ENCODE assay signal across 14 mouse cellular contexts in the genomic region with DNA sequence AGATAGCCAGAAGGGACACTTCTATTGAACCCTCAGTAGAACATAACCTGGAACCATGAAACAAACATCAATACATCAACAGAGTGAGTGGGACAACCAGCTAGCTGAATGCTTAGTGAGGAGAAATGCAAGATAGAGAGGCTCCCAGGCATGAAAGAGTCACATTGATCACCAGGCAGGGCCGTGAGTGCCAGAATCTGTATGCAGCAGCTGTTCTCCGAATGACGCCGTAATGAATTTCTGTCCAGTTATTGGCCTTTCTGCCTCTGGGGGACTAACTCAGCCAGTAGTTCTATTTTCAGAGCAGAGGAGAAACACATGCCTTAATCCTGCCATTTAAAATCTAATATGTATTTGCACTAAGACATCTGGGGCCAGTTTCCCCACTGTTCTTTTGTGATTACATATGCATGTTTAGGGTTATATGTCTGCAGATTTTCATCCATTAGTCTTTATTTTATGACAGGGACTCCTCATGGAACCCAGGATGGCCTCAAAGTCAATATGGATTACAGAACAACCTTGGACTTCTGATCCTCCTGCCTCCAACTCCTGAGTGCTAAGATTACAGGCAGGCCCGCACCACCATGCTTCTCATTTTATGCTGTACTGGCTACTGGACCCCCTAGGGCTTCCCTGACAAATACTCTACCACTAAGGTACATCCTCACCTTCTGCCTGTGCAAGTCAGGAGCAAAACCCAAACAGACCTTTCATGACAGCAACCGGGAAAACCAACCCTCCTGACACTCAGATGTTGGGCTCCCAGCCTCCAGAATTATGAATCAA. TPM values are rescaled to one million over a fixed set of nuclear protein-coding genes. Genes with fewer than 3 reads are reported as not detected.
A peak's percentile ranks its signal among the peaks of the same experiment; 100 is the strongest.
DNase-seq lines count a peak whose midpoint lies in the region; ATAC-seq and TF ChIP-seq lines count a peak whose summit lies in the region.
"Had no signal": no experiment of that assay in that cellular context is flagged by ENCODE, and none has a peak within 500 bp of the region (broad histone marks: within the 10 kb centered on the region; RNA-seq: fewer than 3 reads in every experiment).

No protein-coding gene starts in this region.

- ATAC-seq in embryonic facial prominence, embryonic 11.5 days (replicated peaks; ENCODE audit: insufficient number of reproducible peaks, low FRiP score, low TSS enrichment, low read depth): 0 out of 2 replicates have a peak, but pooled peaks have one; percentile 18
- 0 out of 2 replicates have a peak, but pooled peaks have one; percentile 21 for ATAC-seq in neural tube, embryonic 11.5 days (ENCODE audit: insufficient read depth, low FRiP score, low TSS enrichment)
- ATAC-seq in limb, embryonic 14.5 days (ENCODE audit: low FRiP score, low read depth): peak; percentile 57; the same call in 1 of the 2 replicates
- ATAC-seq in megakaryocyte, adult 5-6 weeks (ENCODE audit: poor library complexity, severe bottlenecking): no peak
- no peak for ATAC-seq in intestine, embryonic 16.5 days
- ATAC-seq: activated CD4-positive, CD25-positive, alpha-beta regulatory T cell, adult 4 months; inflammation-experienced regulatory T-cells, adult 6 months; lung, postnatal 0 days had no signal

- no peaks in the 10 kb centered on the region for H3K36me3 ChIP-seq in embryonic facial prominence, embryonic 11.5 days (replicated peaks; ENCODE audit: control insufficient read depth, insufficient read depth, low read depth, low read length)
- no peaks in the 10 kb centered on the region for H3K36me3 ChIP-seq in embryonic facial prominence, embryonic 10.5 days (replicated peaks)
- H3K36me3 ChIP-seq in neural tube, embryonic 11.5 days (ENCODE audit: control insufficient read depth, insufficient read depth, low read length): no peaks in the 10 kb centered on the region
- H3K36me3 ChIP-seq in limb, embryonic 14.5 days (ENCODE audit: control insufficient read depth, insufficient read depth, low read length): no peaks in the 10 kb centered on the region
- no peaks in the 10 kb centered on the region for H3K36me3 ChIP-seq in intestine, embryonic 16.5 days (ENCODE audit: control insufficient read depth, insufficient read depth, low read length)
- H3K36me3 ChIP-seq: G1E; limb, embryonic 12.5 days had no signal

- no peak overlapping the region for H3K4me3 ChIP-seq in embryonic facial prominence, embryonic 11.5 days (ENCODE audit: low read depth, low read length)
- H3K4me3 ChIP-seq in embryonic facial prominence, embryonic 10.5 days: no peak overlapping the region
- H3K4me3 ChIP-seq in neural tube, embryonic 11.5 days (ENCODE audit: low read depth, low read length): no peak overlapping the region
- H3K4me3 ChIP-seq in limb, embryonic 14.5 days (replicated peaks; ENCODE audit: low read length): no peak overlapping the region
- no peak overlapping the region for H3K4me3 ChIP-seq in intestine, embryonic 16.5 days (ENCODE audit: low read length)
- H3K4me3 ChIP-seq: limb, embryonic 12.5 days had no signal

- H3K4me2 ChIP-seq in embryonic facial prominence, embryonic 11.5 days (ENCODE audit: low read depth, low read length): no peak overlapping the region
- no peak overlapping the region for H3K4me2 ChIP-seq in neural tube, embryonic 11.5 days (ENCODE audit: low read depth)
- no peak overlapping the region for H3K4me2 ChIP-seq in limb, embryonic 14.5 days (replicated peaks; ENCODE audit: low read depth, low read length, severe bottlenecking)
- no peak overlapping the region for H3K4me2 ChIP-seq in intestine, embryonic 16.5 days (ENCODE audit: low read depth, low read length)
- H3K4me2 ChIP-seq: limb, embryonic 12.5 days had no signal

- DNase-seq in embryonic facial prominence, embryonic 11.5 days (ENCODE audit: low spot score): no peak
- DNase-seq in embryonic facial prominence, embryonic 10.5 days (ENCODE audit: low spot score): no peak
- DNase-seq in neural tube, embryonic 11.5 days (ENCODE audit: low spot score): peak; percentile 20
- DNase-seq in neural tube, embryonic 10.5 days (ENCODE audit: extremely low spot score, low spot score): no peak
- DNase-seq in limb, embryonic 14.5 days (ENCODE audit: low spot score): peak; percentile 66
- DNase-seq in B cell, adult 2 months: no peak

- H3K9me3 ChIP-seq in embryonic facial prominence, embryonic 11.5 days (replicated peaks; ENCODE audit: control insufficient read depth, low read length): no peaks in the 10 kb centered on the region
- no peaks in the 10 kb centered on the region for H3K9me3 ChIP-seq in embryonic facial prominence, embryonic 10.5 days
- H3K9me3 ChIP-seq in neural tube, embryonic 11.5 days (ENCODE audit: control insufficient read depth, low read length): no peaks in the 10 kb centered on the region
- no peaks in the 10 kb centered on the region for H3K9me3 ChIP-seq in limb, embryonic 14.5 days (ENCODE audit: control insufficient read depth, low read length)
- H3K9me3 ChIP-seq in intestine, embryonic 16.5 days (ENCODE audit: control insufficient read depth, low read length): no peaks in the 10 kb centered on the region
- H3K9me3 ChIP-seq: G1E; limb, embryonic 12.5 days had no signal

- H3K27ac ChIP-seq in embryonic facial prominence, embryonic 11.5 days (replicated peaks; ENCODE audit: low read depth, low read length): no peak overlapping the region
- H3K27ac ChIP-seq in embryonic facial prominence, embryonic 10.5 days (replicated peaks): no peak overlapping the region
- no peak overlapping the region for H3K27ac ChIP-seq in neural tube, embryonic 11.5 days (ENCODE audit: low read depth, low read length)
- H3K27ac ChIP-seq in limb, embryonic 14.5 days (replicated peaks; ENCODE audit: low read depth, low read length): no peak overlapping the region
- H3K27ac ChIP-seq in intestine, embryonic 16.5 days (ENCODE audit: low read length): no peak overlapping the region
- H3K27ac ChIP-seq: limb, embryonic 12.5 days had no signal

- no peaks in the 10 kb centered on the region for H3K27me3 ChIP-seq in embryonic facial prominence, embryonic 11.5 days (ENCODE audit: control insufficient read depth, insufficient read depth, low read length)
- no peaks in the 10 kb centered on the region for H3K27me3 ChIP-seq in embryonic facial prominence, embryonic 10.5 days (replicated peaks; ENCODE audit: low read depth, poor library complexity, severe bottlenecking)
- no peaks in the 10 kb centered on the region for H3K27me3 ChIP-seq in neural tube, embryonic 11.5 days (ENCODE audit: control insufficient read depth, insufficient read depth, low read length)
- no peaks in the 10 kb centered on the region for H3K27me3 ChIP-seq in limb, embryonic 14.5 days (ENCODE audit: control insufficient read depth, insufficient read depth, low read length)
- H3K27me3 ChIP-seq in intestine, embryonic 16.5 days (replicated peaks; ENCODE audit: control insufficient read depth, insufficient read depth, low read length): no peaks in the 10 kb centered on the region
- H3K27me3 ChIP-seq: limb, embryonic 12.5 days had no signal

- H3K9ac ChIP-seq in embryonic facial prominence, embryonic 11.5 days (replicated peaks; ENCODE audit: low read length): no peak overlapping the region
- H3K9ac ChIP-seq in neural tube, embryonic 11.5 days (ENCODE audit: low read length): no peak overlapping the region
- no peak overlapping the region for H3K9ac ChIP-seq in limb, embryonic 14.5 days (ENCODE audit: low read depth, low read length, severe bottlenecking)
- no peak overlapping the region for H3K9ac ChIP-seq in intestine, embryonic 16.5 days (ENCODE audit: low read depth, low read length)
- H3K9ac ChIP-seq: limb, embryonic 12.5 days had no signal

- WGBS in embryonic facial prominence, embryonic 11.5 days: 82% methylated on average over 6 of the region's 6 CpGs
- 84% methylated on average over 6 of the region's 6 CpGs for WGBS in embryonic facial prominence, embryonic 10.5 days
- 77% methylated on average over 6 of the region's 6 CpGs for WGBS in neural tube, embryonic 11.5 days
- WGBS in limb, embryonic 14.5 days: 42% methylated on average over 6 of the region's 6 CpGs
- 63% methylated on average over 6 of the region's 6 CpGs for WGBS in intestine, embryonic 16.5 days

- H3K4me1 ChIP-seq in embryonic facial prominence, embryonic 11.5 days (ENCODE audit: control insufficient read depth, insufficient read depth, low read length): no peaks in the 10 kb centered on the region
- no peaks in the 10 kb centered on the region for H3K4me1 ChIP-seq in embryonic facial prominence, embryonic 10.5 days
- no peaks in the 10 kb centered on the region for H3K4me1 ChIP-seq in neural tube, embryonic 11.5 days (ENCODE audit: control insufficient read depth, insufficient read depth, low read length)
- H3K4me1 ChIP-seq in limb, embryonic 14.5 days (ENCODE audit: control insufficient read depth, insufficient read depth, low read length): peaks cover 4% of the 10 kb centered on the region; the same call in 1 of the 2 replicates
- H3K4me1 ChIP-seq in intestine, embryonic 16.5 days (ENCODE audit: control insufficient read depth, insufficient read depth, low read length): no peaks in the 10 kb centered on the region
- H3K4me1 ChIP-seq: limb, embryonic 12.5 days had no signal

- TF ChIP-seq POLR2A in limb, embryonic 14.5 days (IDR thresholded peaks at IDR 0.05; ENCODE audit: borderline replicate concordance, extremely low read depth, insufficient read depth, insufficient read length): no peak

RNA-seq across cellular contexts. Expression of gene Exo1, which starts 8.2 kb away (rescaled TPM):
- 141 and 162 TPM in 2 replicates for polyA plus RNA-seq in embryonic facial prominence, embryonic 11.5 days (2014; fragmentation: Nextera tagmentation; extraction: Ambion mirVana)
- polyA plus RNA-seq in embryonic facial prominence, embryonic 10.5 days (2016; fragmentation: Nextera tagmentation; extraction: Ambion mirVana): 155 and 158 TPM in 2 replicates
- polyA plus RNA-seq in neural tube, embryonic 11.5 days (2014; fragmentation: Nextera tagmentation; extraction: Ambion mirVana): 100 and 112 TPM in 2 replicates
- polyA plus RNA-seq in limb, embryonic 14.5 days (2012; rRNA removed): 8.9 and 15.8 TPM in 2 replicates
- polyA plus RNA-seq in limb, embryonic 14.5 days (2014; fragmentation: Nextera tagmentation; extraction: Ambion mirVana): 47.3 and 49.0 TPM in 2 replicates
- total RNA-seq in megakaryocyte, adult 5-6 weeks (2015): 22.8 and 27.0 TPM in 2 replicates
- total RNA-seq in megakaryocyte, adult 5-6 weeks (2017): 16.3 and 20.8 TPM in 2 replicates
- 44.2 and 46.2 TPM in 2 replicates for polyA plus RNA-seq in intestine, embryonic 16.5 days (2015; fragmentation: Nextera tagmentation; extraction: Ambion mirVana)

RNA-seq across cellular contexts. Expression of gene Gm38100, which starts 47.9 kb away (rescaled TPM):
- 0.11 TPM in 1 of 2 replicates, not detected in the other for polyA plus RNA-seq in embryonic facial prominence, embryonic 11.5 days (2014; fragmentation: Nextera tagmentation; extraction: Ambion mirVana)
- 0.33 TPM in 1 of 2 replicates, not detected in the other for polyA plus RNA-seq in embryonic facial prominence, embryonic 10.5 days (2016; fragmentation: Nextera tagmentation; extraction: Ambion mirVana)
- polyA plus RNA-seq in neural tube, embryonic 11.5 days (2014; fragmentation: Nextera tagmentation; extraction: Ambion mirVana): not detected in 2 replicates
- not detected in 2 replicates for polyA plus RNA-seq in limb, embryonic 14.5 days (2012; rRNA removed)
- not detected in 2 replicates for polyA plus RNA-seq in limb, embryonic 14.5 days (2014; fragmentation: Nextera tagmentation; extraction: Ambion mirVana)
- total RNA-seq in megakaryocyte, adult 5-6 weeks (2015): not detected in 2 replicates
- total RNA-seq in megakaryocyte, adult 5-6 weeks (2017): not detected in 2 replicates
- 0.07 TPM in 1 of 2 replicates, not detected in the other for polyA plus RNA-seq in intestine, embryonic 16.5 days (2015; fragmentation: Nextera tagmentation; extraction: Ambion mirVana)
- total RNA-seq: layer of hippocampus, adult 8-10 months had no signal
- polyA plus RNA-seq: activated CD4-positive, CD25-positive, alpha-beta regulatory T cell, adult 4 months; G1E; inflammation-experienced regulatory T-cells, adult 6 months; limb, embryonic 12.5 days; lung, postnatal 0 days had no signal

Comparison
In these comparisons a context has a peak if more than half of its experiments do, and no peak if none do; other contexts are left out.
1. DNase-seq: peak in neural tube, embryonic 11.5 days (single experiment) and limb, embryonic 14.5 days (single experiment); none in embryonic facial prominence, embryonic 11.5 days (single experiment), embryonic facial prominence, embryonic 10.5 days (single experiment), neural tube, embryonic 10.5 days (single experiment) and B cell, adult 2 months (0 of 2).
2. ATAC-seq: peak in embryonic facial prominence, embryonic 11.5 days (single experiment), neural tube, embryonic 11.5 days (single experiment) and limb, embryonic 14.5 days (single experiment); none in megakaryocyte, adult 5-6 weeks (single experiment) and intestine, embryonic 16.5 days (single experiment).